Mouse (Mus musculus) cerebellum, adult 8-10 months (tissue): ENCODE measurements around the gene Mark4.

Source experiments
- DNase-seq: peaks from one replicate; pipeline ENCODE4 v3.0.0; 2022

Mark4 gene

GRCm38 (mm10) chr7:19432475-19432874 lies 26.1 kb downstream of the Mark4 start:
- no peak for DNase-seq

- DNase-seq = no peak
These were observed 28.2 kb downstream of the Mark4 start for GRCm38 (mm10) chr7:19430402-19430801.

GRCm38 (mm10) chr7:19429726-19430125 lies 28.9 kb downstream of the Mark4 start:
- DNase-seq = peak; percentile 50

GRCm38 (mm10) chr7:19427999-19428650 lies 30.5 kb downstream of the Mark4 start:
- no peak for DNase-seq

GRCm38 (mm10) chr7:19426888-19427287 lies 31.7 kb downstream of the Mark4 start:
- no peak for DNase-seq

- no peak for DNase-seq
These were observed 32.3 kb downstream of the Mark4 start for GRCm38 (mm10) chr7:19426349-19426748.

- no peak for DNase-seq
These were observed 34.6 kb downstream of the Mark4 start for GRCm38 (mm10) chr7:19424051-19424450.

- no peak for DNase-seq
These were observed 35.5 kb downstream of the Mark4 start for GRCm38 (mm10) chr7:19423083-19423482.

- peak; percentile 79 for DNase-seq
These were observed 37.6 kb downstream of the Mark4 start for GRCm38 (mm10) chr7:19420821-19421636.

- DNase-seq = no peak
These were observed 38.5 kb downstream of the Mark4 start for GRCm38 (mm10) chr7:19420121-19420520.

GRCm38 (mm10) chr7:19416590-19416989 lies 42.0 kb downstream of the Mark4 start:
- no peak for DNase-seq

GRCm38 (mm10) chr7:19413525-19413924 lies 45.1 kb downstream of the Mark4 start:
- no peak for DNase-seq

GRCm38 (mm10) chr7:19411783-19412182 lies 46.8 kb downstream of the Mark4 start:
- DNase-seq = no peak

GRCm38 (mm10) chr7:19410766-19411344 lies 47.8 kb downstream of the Mark4 start:
- DNase-seq = no peak

- no peak for DNase-seq
These were observed 48.9 kb downstream of the Mark4 start for GRCm38 (mm10) chr7:19409753-19410152.

- peak; percentile 82 for DNase-seq
These were observed 53.2 kb downstream of the Mark4 start for GRCm38 (mm10) chr7:19405417-19405816.

GRCm38 (mm10) chr7:19404476-19404875 lies 54.1 kb downstream of the Mark4 start, which contains the start of gene Ckm:
TSS of gene Ckm (plus strand) at chr7:19404776.
- no peak for DNase-seq

GRCm38 (mm10) chr7:19403731-19404296 lies 54.8 kb downstream of the Mark4 start, which contains the start of gene Klc3:
TSS of gene Klc3 (minus strand) at chr7:19404104.
- no peak for DNase-seq

GRCm38 (mm10) chr7:19402535-19403112 lies 56.0 kb downstream of the Mark4 start:
- no peak for DNase-seq

- DNase-seq = no peak
These were observed 57.7 kb downstream of the Mark4 start for GRCm38 (mm10) chr7:19400946-19401345.

GRCm38 (mm10) chr7:19399496-19400280 lies 58.9 kb downstream of the Mark4 start:
- DNase-seq = no peak

GRCm38 (mm10) chr7:19394484-19394883 lies 64.1 kb downstream of the Mark4 start:
- no peak for DNase-seq
